Mouse (Mus musculus) left cerebral cortex, adult 6 months (tissue): ENCODE results near the gene Psmb7. TPM values are rescaled to one million over a fixed set of nuclear protein-coding genes. Genes with fewer than 3 reads are reported as not detected.

Experiments
- long read RNA-seq, 2 experiments: library from polyadenylated mRNA; unstranded; transcript quantifications; one replicate each; pipeline ENCODE4 v2.0.0; 2019 to 2020
- polyA plus RNA-seq: library from polyadenylated mRNA; unstranded; fragments of <200 nt; fragmentation: Nextera tagmentation; gene quantifications from 2 replicates; pipeline ENCODE4 v1.2.3, GENCODE M21; 2021

Gene Psmb7
- polyA plus RNA-seq: 104 and 113 TPM in 2 replicates
- long read RNA-seq, experiment 1, transcript Psmb7-201 (8 exons, 1,160 nt): major isoform, 50 of 54 reads
- long read RNA-seq, experiment 1, partial matches to known transcripts: 2 of 54 reads
- long read RNA-seq, experiment 1, other reads (novel, unspliced or antisense): 2 of 54 reads
- long read RNA-seq, experiment 2, transcript Psmb7-201 (8 exons, 1,160 nt): major isoform, 67 of 85 reads
- long read RNA-seq, experiment 2, partial matches to known transcripts: 15 of 85 reads
- long read RNA-seq, experiment 2, other reads (novel, unspliced or antisense): 3 of 85 reads

DNA sequence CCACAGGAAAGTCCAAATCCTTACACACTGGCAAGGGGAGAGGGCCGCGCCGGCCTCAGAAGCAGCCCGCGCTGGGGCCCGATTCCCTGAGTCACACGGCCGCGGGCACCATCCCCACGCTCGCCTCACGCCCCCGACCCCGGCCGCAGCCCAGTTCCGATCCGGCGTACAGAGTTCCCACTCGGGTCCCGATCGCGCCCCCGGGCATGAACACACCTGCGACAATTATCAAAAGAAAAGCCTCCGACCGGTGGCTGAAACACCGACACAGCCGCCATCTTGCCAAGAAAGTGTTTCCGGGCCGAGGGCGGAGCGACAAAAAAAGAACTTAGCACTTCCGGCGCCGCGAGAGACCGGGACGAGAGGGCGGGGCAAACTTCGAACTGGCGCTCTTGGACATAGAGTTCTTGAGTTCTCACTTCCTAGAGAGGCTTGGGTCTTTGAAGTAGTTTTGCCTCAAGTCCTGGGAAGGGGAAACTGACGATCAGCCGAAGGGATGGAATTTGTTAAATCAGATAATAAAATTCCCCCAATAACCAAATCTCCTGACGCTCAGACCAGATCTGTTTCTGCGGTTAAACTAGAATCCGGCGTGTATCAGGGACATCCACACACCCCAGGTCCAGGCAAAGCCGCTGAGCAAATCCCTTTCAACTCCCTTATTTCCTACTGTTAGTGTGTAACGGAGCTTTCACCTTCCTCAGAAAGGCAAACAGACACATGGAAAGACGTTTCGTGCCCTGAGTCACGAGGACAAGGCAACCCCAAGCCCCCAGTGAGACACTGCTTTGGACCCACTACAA lies at the start of gene Psmb7:
Gene Psmb7 (minus strand): TSS at position 463 of the 803 bp plus-strand sequence.

Other genes starting within 250 kb of the Psmb7 start
- 35.5 and 41.4 TPM in 2 replicates for gene Nek6, start 132.4 kb downstream of the Psmb7 start, polyA plus RNA-seq
- not detected in 2 replicates for gene Nr5a1, start 70.5 kb upstream of the Psmb7 start, polyA plus RNA-seq